Mouse (Mus musculus) urinary bladder, postnatal 36 days (tissue): ENCODE measurements around the gene Grm1.

Source experiments
- DNase-seq, 2 experiments: peaks; one replicate each; pipeline ENCODE4 v3.0.0; 2022; ENCODE audit warnings: low spot score in 2 of 2, mixed read lengths in 1 of 2

Gene Grm1

GRCm38 (mm10) chr10:10726501-10726900 lies 355.7 kb downstream of the Grm1 start:
- DNase-seq, result no peak

- DNase-seq, result no peak
These were observed 371.3 kb downstream of the Grm1 start for GRCm38 (mm10) chr10:10710837-10711236.

GRCm38 (mm10) chr10:10710359-10710758 lies 371.8 kb downstream of the Grm1 start:
- no peak for DNase-seq

GRCm38 (mm10) chr10:10708031-10708430 lies 374.1 kb downstream of the Grm1 start:
- no peak for DNase-seq

GRCm38 (mm10) chr10:10701326-10701725 lies 380.8 kb downstream of the Grm1 start:
- DNase-seq, result no peak

GRCm38 (mm10) chr10:10700903-10701302 lies 381.3 kb downstream of the Grm1 start:
- no peak for DNase-seq

GRCm38 (mm10) chr10:10697497-10697896 lies 384.7 kb downstream of the Grm1 start:
- DNase-seq, result no peak

- DNase-seq, result no peak
These were observed 392.4 kb downstream of the Grm1 start for GRCm38 (mm10) chr10:10689668-10690223.

- no peak for DNase-seq
These were observed 393.1 kb downstream of the Grm1 start for GRCm38 (mm10) chr10:10688907-10689667.

GRCm38 (mm10) chr10:10681048-10681447 lies 401.1 kb downstream of the Grm1 start, which contains the start of gene Gm10944:
TSS of gene Gm10944 (plus strand) at chr10:10681348.
- DNase-seq, result no peak

GRCm38 (mm10) chr10:10659976-10660375 lies 422.2 kb downstream of the Grm1 start:
- no peak for DNase-seq

- DNase-seq, result no peak
These were observed 423.0 kb downstream of the Grm1 start for GRCm38 (mm10) chr10:10659161-10659560.

- DNase-seq, result no peak
These were observed 425.5 kb downstream of the Grm1 start for GRCm38 (mm10) chr10:10656621-10657020.

- DNase-seq, result no peak
These were observed 426.2 kb downstream of the Grm1 start for GRCm38 (mm10) chr10:10655991-10656390.
